Mouse (Mus musculus) hindbrain, embryonic 11.5 days (tissue): ENCODE measurements around the gene Dek. TPM values are rescaled to one million over a fixed set of nuclear protein-coding genes. Genes with fewer than 3 reads are reported as not detected.

Source experiments
- ATAC-seq: fragments of 200-750 bp; cut with Nextera tagmentation; 2 replicates; pipeline ENCODE4 v1.8.0; 2017; ENCODE audit warnings: mild to moderate bottlenecking, moderate TSS enrichment, moderate library complexity; ENCODE audit not compliant: low FRiP score
- DNase-seq: peaks from one replicate; pipeline ENCODE4 v3.0.0-alpha.2; 2015; ENCODE audit warnings: low spot score
- H3K27ac ChIP-seq: fragments of 300-500 bp; sonication (generic); 2 replicates; pipeline ENCODE4 v1.5.1; 2014; ENCODE audit warnings: mild to moderate bottlenecking, low read depth, low read length
- H3K27me3 ChIP-seq: fragments of 300-500 bp; sonication (generic); 2 replicates; pipeline ENCODE4 v1.6.1; 2014; ENCODE audit warnings: mild to moderate bottlenecking, low read length, moderate library complexity, mixed read lengths; ENCODE audit not compliant: control insufficient read depth, insufficient read depth
- H3K36me3 ChIP-seq: fragments of 300-500 bp; sonication (generic); 2 replicates; pipeline ENCODE4 v1.6.1; 2014; ENCODE audit warnings: mild to moderate bottlenecking, low read length, moderate library complexity, mixed read lengths; ENCODE audit not compliant: control insufficient read depth, insufficient read depth
- H3K4me1 ChIP-seq: fragments of 300-500 bp; sonication (generic); replicated peaks from 2 replicates; pipeline ENCODE4 v1.6.1; 2014; ENCODE audit warnings: low read length, mixed read lengths; ENCODE audit not compliant: control insufficient read depth, insufficient read depth
- H3K4me2 ChIP-seq: fragments of 300-500 bp; sonication (generic); replicated peaks from 2 replicates; pipeline ENCODE4 v1.6.1; 2014; ENCODE audit warnings: mild to moderate bottlenecking, low read depth, low read length
- H3K4me3 ChIP-seq: fragments of 300-500 bp; sonication (generic); 2 replicates; pipeline ENCODE4 v1.5.1; 2014; ENCODE audit warnings: low read depth, low read length
- H3K9ac ChIP-seq: fragments of 300-500 bp; sonication (generic); 2 replicates; pipeline ENCODE4 v1.6.1; 2014; ENCODE audit warnings: low read depth, low read length
- H3K9me3 ChIP-seq: fragments of 300-500 bp; sonication (generic); 2 replicates; pipeline ENCODE4 v1.6.1; 2016; ENCODE audit warnings: low read length; ENCODE audit not compliant: control insufficient read depth
- WGBS: fragments of 180-500 bp; shearing (Covaris S2); extraction: QIAGEN DNeasy Blood & Tissue Kit; methylation state at CpG from one replicate; pipeline ENCODE4 v1.1.7; 2014; 5-methylcytosine and 5-hydroxymethylcytosine counted together
- polyA plus RNA-seq: library from polyadenylated mRNA; unstranded; fragments of >200 nt; fragmentation: Nextera tagmentation; extraction: Ambion mirVana; gene quantifications from 2 replicates; pipeline ENCODE4 v1.2.1, GENCODE M21; 2014

Gene Dek
- polyA plus RNA-seq, 1 experiment from 2014 or later, result 335 TPM

- H3K36me3 ChIP-seq, result peaks cover 2% of the 10 kb centered on the region; the same call in 1 of the 2 replicates
- 92% methylated on average over 2 of the region's 2 CpGs for WGBS
- H3K4me2 ChIP-seq, result no peak overlapping the region
Measured at GRCm38 (mm10) chr13:47100587-47100986, 5.4 kb downstream of the Dek start.

DNA sequence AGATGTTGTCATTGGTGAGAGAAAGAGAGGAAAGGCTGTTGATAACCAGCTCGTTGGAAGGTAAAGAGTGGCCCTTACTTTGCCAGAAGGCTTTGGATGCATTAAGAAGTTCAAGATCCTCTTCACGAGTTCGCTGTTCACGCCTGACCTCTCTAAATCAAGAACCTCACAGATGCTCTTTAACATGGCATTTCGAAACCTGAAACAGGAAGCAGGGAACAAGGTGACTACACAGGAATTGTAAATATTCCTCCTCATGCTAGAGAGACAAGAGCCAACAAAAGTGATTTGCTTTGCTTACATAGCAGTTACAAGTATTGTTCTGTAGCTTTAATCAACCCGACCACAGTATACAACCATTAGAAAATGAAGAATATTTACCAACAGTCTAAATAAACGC is 6.7 kb downstream of the Dek start:
- Histone ChIP-seq H3K4me1 (peaks cover 4% of the 10 kb centered on the region), H3K27ac (no peak overlapping the region), H3K4me2 (no peak overlapping the region), H3K9ac (no peak overlapping the region), H3K27me3 (no peaks in the 10 kb centered on the region), H3K36me3 (peaks cover 2% of the 10 kb centered on the region; the same call in 1 of the 2 replicates), H3K4me3 (no peak overlapping the region), H3K9me3 (no peaks in the 10 kb centered on the region)
- 90% methylated on average over 7 of the region's 7 CpGs for WGBS
- ATAC-seq (no peak), DNase-seq (no peak)

More at GRCm38 (mm10) chr13:47100587-47100986, 5.4 kb downstream of the Dek start:
- Histone ChIP-seq H3K4me1 (peaks cover 4% of the 10 kb centered on the region), H3K9me3 (no peaks in the 10 kb centered on the region), H3K9ac (no peak overlapping the region), H3K27me3 (no peaks in the 10 kb centered on the region), H3K4me3 (no peak overlapping the region), H3K27ac (no peak overlapping the region)
- DNase-seq, result no peak
- ATAC-seq, result no peak

GRCm38 (mm10) chr13:47096591-47096990 is 9.4 kb downstream of the Dek start:
- ATAC-seq (no peak), DNase-seq (no peak)
- Histone ChIP-seq H3K4me2 (no peak overlapping the region), H3K9me3 (no peaks in the 10 kb centered on the region), H3K4me1 (no peaks in the 10 kb centered on the region), H3K36me3 (peaks cover 7% of the 10 kb centered on the region; the same call in 1 of the 2 replicates), H3K27ac (no peak overlapping the region), H3K27me3 (no peaks in the 10 kb centered on the region), H3K9ac (no peak overlapping the region), H3K4me3 (no peak overlapping the region)
- 89% methylated on average over 2 of the region's 2 CpGs for WGBS

GRCm38 (mm10) chr13:47093791-47094190 is 12.2 kb downstream of the Dek start:
- no peak for ATAC-seq

GRCm38 (mm10) chr13:47089271-47089670 is 16.7 kb downstream of the Dek start:
- Histone ChIP-seq H3K4me2 (no peak overlapping the region), H3K4me3 (no peak overlapping the region), H3K27ac (no peak overlapping the region), H3K36me3 (peaks cover 5% of the 10 kb centered on the region; the same call in 1 of the 2 replicates), H3K9me3 (no peaks in the 10 kb centered on the region), H3K4me1 (no peaks in the 10 kb centered on the region), H3K9ac (no peak overlapping the region), H3K27me3 (no peaks in the 10 kb centered on the region)
- WGBS, result 88% methylated on average over 2 of the region's 2 CpGs
- DNase-seq, result no peak
- ATAC-seq, result no peak

More at GRCm38 (mm10) chr13:47093791-47094190, 12.2 kb downstream of the Dek start:
- no peak for DNase-seq
- Histone ChIP-seq H3K9ac (no peak overlapping the region), H3K27ac (no peak overlapping the region), H3K4me3 (no peak overlapping the region), H3K9me3 (no peaks in the 10 kb centered on the region), H3K27me3 (no peaks in the 10 kb centered on the region), H3K4me1 (no peaks in the 10 kb centered on the region), H3K36me3 (peaks cover 7% of the 10 kb centered on the region), H3K4me2 (no peak overlapping the region)
- 94% methylated on average over 2 of the region's 2 CpGs for WGBS

GRCm38 (mm10) chr13:47088433-47088832 is 17.6 kb downstream of the Dek start:
- H3K9ac ChIP-seq, result no peak overlapping the region
- H3K27me3 ChIP-seq, result no peaks in the 10 kb centered on the region
- WGBS, result 95% methylated on average over 1 of the region's 1 CpGs
- no peak overlapping the region for H3K4me2 ChIP-seq
- H3K4me1 ChIP-seq, result no peaks in the 10 kb centered on the region
- DNase-seq (no peak), ATAC-seq (no peak)
- no peaks in the 10 kb centered on the region for H3K9me3 ChIP-seq
- H3K27ac ChIP-seq, result no peak overlapping the region
- H3K36me3 ChIP-seq, result peaks cover under 1% of the 10 kb centered on the region; the same call in 1 of the 2 replicates
- no peak overlapping the region for H3K4me3 ChIP-seq

GRCm38 (mm10) chr13:47080905-47081505 is 25.0 kb downstream of the Dek start:
- H3K27me3 ChIP-seq, result no peaks in the 10 kb centered on the region
- peaks cover 3% of the 10 kb centered on the region; the same call in 1 of the 2 replicates for H3K36me3 ChIP-seq
- H3K9ac ChIP-seq, result no peak overlapping the region
- no peak overlapping the region for H3K4me3 ChIP-seq
- no peak overlapping the region for H3K4me2 ChIP-seq
- ATAC-seq (no peak), DNase-seq (no peak)
- no peaks in the 10 kb centered on the region for H3K9me3 ChIP-seq
- H3K27ac ChIP-seq, result no peak overlapping the region
- 87% methylated on average over 4 of the region's 4 CpGs for WGBS
- no peaks in the 10 kb centered on the region for H3K4me1 ChIP-seq

- Histone ChIP-seq H3K9me3 (no peaks in the 10 kb centered on the region), H3K9ac (no peak overlapping the region), H3K27me3 (no peaks in the 10 kb centered on the region), H3K4me2 (no peak overlapping the region), H3K36me3 (peaks cover 3% of the 10 kb centered on the region; the same call in 1 of the 2 replicates), H3K4me1 (no peaks in the 10 kb centered on the region), H3K4me3 (no peak overlapping the region), H3K27ac (no peak overlapping the region)
- ATAC-seq (no peak), DNase-seq (no peak)
- WGBS, result 75% methylated on average over 5 of the region's 5 CpGs
Measured at GRCm38 (mm10) chr13:47078799-47079198, 27.2 kb downstream of the Dek start.

DNA sequence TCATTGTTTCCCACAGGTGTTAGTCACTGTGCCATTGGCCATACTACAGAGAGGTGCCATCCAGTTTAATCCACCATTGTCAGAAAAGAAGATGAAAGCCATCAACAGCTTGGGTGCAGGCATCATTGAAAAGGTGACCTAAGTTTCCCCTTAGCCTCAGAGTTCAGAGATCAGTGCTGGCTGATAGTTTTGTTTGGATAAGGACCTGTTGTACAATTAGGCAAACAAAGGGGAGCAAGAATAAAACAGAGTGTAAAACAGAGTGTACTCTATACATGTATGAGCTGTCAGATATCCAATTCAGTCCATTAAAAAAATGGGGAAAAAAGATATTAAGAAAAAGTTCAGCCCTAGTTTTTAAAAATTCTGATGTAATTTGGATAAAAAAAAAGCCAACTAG is 28.6 kb downstream of the Dek start:
- H3K9ac ChIP-seq, result no peak overlapping the region
- ATAC-seq, result no peak
- no peak for DNase-seq
- H3K9me3 ChIP-seq, result no peaks in the 10 kb centered on the region
- H3K4me3 ChIP-seq, result no peak overlapping the region
- H3K36me3 ChIP-seq, result peaks cover 3% of the 10 kb centered on the region; the same call in 1 of the 2 replicates
- no peak overlapping the region for H3K4me2 ChIP-seq
- no peaks in the 10 kb centered on the region for H3K27me3 ChIP-seq
- H3K27ac ChIP-seq, result no peak overlapping the region
- H3K4me1 ChIP-seq, result no peaks in the 10 kb centered on the region
